Mouse (Mus musculus): ENCODE data around the gene Bmt2. TPM values are rescaled to one million over a fixed set of nuclear protein-coding genes. Genes with fewer than 3 reads are reported as not detected.

The Bmt2 gene
- polyA plus RNA-seq, 1 experiment from 2014 or later = 26.5 TPM

GRCm38 (mm10) chr6:13636582-13636989 lies 41.2 kb downstream of the Bmt2 start:
- Histone ChIP-seq H3K36me3 (ENCODE audit: control insufficient read depth, insufficient read depth, low read length) (no peaks in the 10 kb centered on the region), H3K4me2 (no peak overlapping the region), H3K27ac (ENCODE audit: low read depth, low read length) (no peak overlapping the region), H3K4me3 (ENCODE audit: low read depth, low read length) (no peak overlapping the region), H3K27me3 (ENCODE audit: control insufficient read depth, insufficient read depth, low read length) (no peaks in the 10 kb centered on the region), H3K9me3 (ENCODE audit: control insufficient read depth, low read length) (no peaks in the 10 kb centered on the region), H3K4me1 (ENCODE audit: control insufficient read depth, insufficient read depth, low read length) (no peaks in the 10 kb centered on the region), H3K9ac (ENCODE audit: low read length) (no peak overlapping the region)
- DNase-seq (ENCODE audit: low spot score, missing footprints) (peak; percentile 66), ATAC-seq (ENCODE audit: low FRiP score) (no peak)
- WGBS = 80% methylated on average over 3 of the region's 3 CpGs

GRCm38 (mm10) chr6:13632571-13632970 lies 45.2 kb downstream of the Bmt2 start:
- no peak overlapping the region for H3K4me2 ChIP-seq
- H3K9ac ChIP-seq (ENCODE audit: low read length) = no peak overlapping the region
- H3K4me3 ChIP-seq (ENCODE audit: low read depth, low read length) = no peak overlapping the region
- no peaks in the 10 kb centered on the region for H3K9me3 ChIP-seq (ENCODE audit: control insufficient read depth, low read length)
- ATAC-seq (ENCODE audit: low FRiP score) = no peak
- H3K27me3 ChIP-seq (ENCODE audit: control insufficient read depth, insufficient read depth, low read length) = no peaks in the 10 kb centered on the region
- DNase-seq (ENCODE audit: low spot score, missing footprints) = no peak
- H3K4me1 ChIP-seq (ENCODE audit: control insufficient read depth, insufficient read depth, low read length) = no peaks in the 10 kb centered on the region
- WGBS = 91% methylated on average over 1 of the region's 1 CpGs
- H3K27ac ChIP-seq (ENCODE audit: low read depth, low read length) = no peak overlapping the region
- H3K36me3 ChIP-seq (ENCODE audit: control insufficient read depth, insufficient read depth, low read length) = no peaks in the 10 kb centered on the region

- no peaks in the 10 kb centered on the region for H3K36me3 ChIP-seq (ENCODE audit: control insufficient read depth, insufficient read depth, low read length)
- no peaks in the 10 kb centered on the region for H3K27me3 ChIP-seq (ENCODE audit: control insufficient read depth, insufficient read depth, low read length)
- H3K9ac ChIP-seq (ENCODE audit: low read length) = no peak overlapping the region
- H3K4me3 ChIP-seq (ENCODE audit: low read depth, low read length) = no peak overlapping the region
- DNase-seq (ENCODE audit: low spot score, missing footprints) = peak; percentile 53
- no peak for ATAC-seq (ENCODE audit: low FRiP score)
- 83% methylated on average over 2 of the region's 2 CpGs for WGBS
- no peaks in the 10 kb centered on the region for H3K4me1 ChIP-seq (ENCODE audit: control insufficient read depth, insufficient read depth, low read length)
- H3K27ac ChIP-seq (ENCODE audit: low read depth, low read length) = no peak overlapping the region
- H3K4me2 ChIP-seq = no peak overlapping the region
- no peaks in the 10 kb centered on the region for H3K9me3 ChIP-seq (ENCODE audit: control insufficient read depth, low read length)
Observed at GRCm38 (mm10) chr6:13630607-13631006, 47.2 kb downstream of the Bmt2 start.

DNA sequence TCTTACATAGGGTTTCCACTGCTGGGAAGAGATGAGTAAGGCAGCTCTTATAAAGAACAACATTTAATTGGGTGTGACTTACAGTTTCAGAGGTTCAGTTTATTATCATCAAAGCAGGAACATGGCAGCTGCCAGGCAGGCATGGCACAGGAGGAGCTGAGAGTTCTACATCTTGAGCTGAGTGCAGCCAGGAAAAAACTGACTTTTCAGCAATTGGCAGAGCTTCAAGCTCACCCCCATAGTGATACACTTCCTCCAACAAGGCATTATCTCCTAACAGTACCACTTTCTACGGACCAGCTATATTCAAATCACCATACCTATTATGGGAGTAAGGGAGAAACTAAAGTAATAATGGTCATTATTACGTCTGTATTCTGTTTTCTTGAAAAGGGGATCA lies 58.1 kb downstream of the Bmt2 start:
- Histone ChIP-seq H3K4me2 (no peak overlapping the region), H3K9ac (ENCODE audit: low read length) (no peak overlapping the region), H3K4me3 (ENCODE audit: low read depth, low read length) (no peak overlapping the region), H3K36me3 (ENCODE audit: control insufficient read depth, insufficient read depth, low read length) (no peaks in the 10 kb centered on the region), H3K27me3 (ENCODE audit: control insufficient read depth, insufficient read depth, low read length) (no peaks in the 10 kb centered on the region), H3K27ac (ENCODE audit: low read depth, low read length) (no peak overlapping the region), H3K4me1 (ENCODE audit: control insufficient read depth, insufficient read depth, low read length) (no peaks in the 10 kb centered on the region), H3K9me3 (ENCODE audit: control insufficient read depth, low read length) (no peaks in the 10 kb centered on the region)
- DNase-seq (ENCODE audit: low spot score, missing footprints) = no peak
- no peak for ATAC-seq (ENCODE audit: low FRiP score)
- 88% methylated on average over 2 of the region's 2 CpGs for WGBS

GRCm38 (mm10) chr6:13617110-13617509 lies 60.7 kb downstream of the Bmt2 start:
- no peaks in the 10 kb centered on the region for H3K36me3 ChIP-seq (ENCODE audit: control insufficient read depth, insufficient read depth, low read length)
- no peak for DNase-seq (ENCODE audit: low spot score, missing footprints)
- no peak overlapping the region for H3K4me3 ChIP-seq (ENCODE audit: low read depth, low read length)
- no peak overlapping the region for H3K27ac ChIP-seq (ENCODE audit: low read depth, low read length)
- H3K27me3 ChIP-seq (ENCODE audit: control insufficient read depth, insufficient read depth, low read length) = no peaks in the 10 kb centered on the region
- no peak overlapping the region for H3K9ac ChIP-seq (ENCODE audit: low read length)
- no peak overlapping the region for H3K4me2 ChIP-seq
- no peaks in the 10 kb centered on the region for H3K4me1 ChIP-seq (ENCODE audit: control insufficient read depth, insufficient read depth, low read length)
- no peaks in the 10 kb centered on the region for H3K9me3 ChIP-seq (ENCODE audit: control insufficient read depth, low read length)
- WGBS = 96% methylated on average over 3 of the region's 3 CpGs
- ATAC-seq (ENCODE audit: low FRiP score) = no peak

DNA sequence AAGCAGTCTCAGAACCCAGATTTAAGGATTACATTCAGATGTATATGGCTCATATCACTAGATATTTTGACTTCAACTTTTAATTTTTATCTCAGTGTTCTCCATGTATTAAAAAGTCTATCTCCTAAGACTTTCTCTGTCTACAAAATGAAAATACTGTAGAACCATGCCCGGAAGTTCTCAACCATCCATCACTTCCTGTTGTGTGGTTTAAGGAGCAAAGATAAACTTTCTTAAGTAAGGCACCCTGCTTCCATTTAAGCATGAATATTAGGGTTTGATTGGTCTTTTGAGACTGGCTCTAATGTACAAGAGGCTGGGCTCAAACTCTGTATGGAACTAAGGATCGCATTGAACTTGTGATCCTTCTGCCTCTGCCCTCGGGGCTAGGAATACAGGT lies 63.2 kb downstream of the Bmt2 start:
- Histone ChIP-seq H3K9me3 (ENCODE audit: control insufficient read depth, low read length) (no peaks in the 10 kb centered on the region), H3K27me3 (ENCODE audit: control insufficient read depth, insufficient read depth, low read length) (no peaks in the 10 kb centered on the region), H3K36me3 (ENCODE audit: control insufficient read depth, insufficient read depth, low read length) (no peaks in the 10 kb centered on the region), H3K4me3 (ENCODE audit: low read depth, low read length) (no peak overlapping the region), H3K4me2 (no peak overlapping the region), H3K27ac (ENCODE audit: low read depth, low read length) (no peak overlapping the region), H3K4me1 (ENCODE audit: control insufficient read depth, insufficient read depth, low read length) (no peaks in the 10 kb centered on the region), H3K9ac (ENCODE audit: low read length) (no peak overlapping the region)
- no peak for DNase-seq (ENCODE audit: low spot score, missing footprints)
- WGBS = 89% methylated on average over 3 of the region's 3 CpGs
- no peak for ATAC-seq (ENCODE audit: low FRiP score)

DNA sequence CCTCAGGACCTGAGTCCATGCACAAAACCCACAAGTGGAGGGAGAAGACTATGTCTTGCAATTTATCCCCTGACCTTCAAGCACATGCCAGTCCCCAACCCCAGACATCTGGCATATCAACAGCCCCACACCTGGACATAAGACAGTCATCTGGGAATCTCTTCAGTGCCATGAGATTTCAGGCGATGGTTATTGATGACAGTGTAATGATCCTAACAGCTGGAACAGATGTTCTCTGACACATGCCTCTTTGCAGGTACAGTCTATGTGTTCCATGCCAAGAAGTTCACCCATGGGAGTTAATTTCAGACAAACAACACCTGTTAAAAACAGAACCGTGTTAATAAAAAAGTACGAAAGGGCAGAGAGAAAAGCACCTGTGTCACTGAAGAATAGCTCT lies 64.1 kb downstream of the Bmt2 start:
- H3K4me3 ChIP-seq (ENCODE audit: low read depth, low read length) = no peak overlapping the region
- H3K36me3 ChIP-seq (ENCODE audit: control insufficient read depth, insufficient read depth, low read length) = no peaks in the 10 kb centered on the region

DNA sequence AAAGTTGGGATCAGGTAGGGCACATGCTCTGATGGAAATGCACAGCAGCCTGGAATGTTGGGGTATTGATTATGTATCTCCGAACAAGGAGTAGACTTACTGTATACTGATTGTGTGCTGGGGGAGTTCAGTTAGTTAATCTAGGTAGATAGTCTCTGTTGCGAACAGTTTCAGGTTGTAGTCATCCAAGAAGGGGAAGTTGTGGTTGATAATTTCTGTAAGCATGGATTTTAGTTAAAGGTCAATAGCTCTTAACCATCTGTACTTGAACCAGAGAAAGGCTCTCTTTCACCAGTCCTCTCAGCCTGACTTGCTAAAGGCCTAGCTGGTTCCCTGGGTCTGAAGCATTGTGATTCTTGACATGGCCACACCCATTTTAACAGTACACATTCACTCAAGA lies 66.9 kb downstream of the Bmt2 start:
- Histone ChIP-seq H3K4me2 (no peak overlapping the region), H3K27me3 (ENCODE audit: control insufficient read depth, insufficient read depth, low read length) (no peaks in the 10 kb centered on the region), H3K9ac (ENCODE audit: low read length) (no peak overlapping the region), H3K4me1 (ENCODE audit: control insufficient read depth, insufficient read depth, low read length) (peaks cover 14% of the 10 kb centered on the region), H3K27ac (ENCODE audit: low read depth, low read length) (no peak overlapping the region), H3K4me3 (ENCODE audit: low read depth, low read length) (no peak overlapping the region), H3K9me3 (ENCODE audit: control insufficient read depth, low read length) (no peaks in the 10 kb centered on the region), H3K36me3 (ENCODE audit: control insufficient read depth, insufficient read depth, low read length) (no peaks in the 10 kb centered on the region)
- 92% methylated on average over 2 of the region's 2 CpGs for WGBS
- ATAC-seq (ENCODE audit: low FRiP score) = no peak
- DNase-seq (ENCODE audit: low spot score, missing footprints) = no peak

More for the DNA sequence above, 64.1 kb downstream of the Bmt2 start:
- H3K4me2 ChIP-seq = no peak overlapping the region
- 89% methylated on average over 3 of the region's 3 CpGs for WGBS
- DNase-seq (ENCODE audit: low spot score, missing footprints) (no peak), ATAC-seq (ENCODE audit: low FRiP score) (no peak)
- no peak overlapping the region for H3K27ac ChIP-seq (ENCODE audit: low read depth, low read length)
- no peaks in the 10 kb centered on the region for H3K9me3 ChIP-seq (ENCODE audit: control insufficient read depth, low read length)
- no peaks in the 10 kb centered on the region for H3K27me3 ChIP-seq (ENCODE audit: control insufficient read depth, insufficient read depth, low read length)
- H3K4me1 ChIP-seq (ENCODE audit: control insufficient read depth, insufficient read depth, low read length) = no peaks in the 10 kb centered on the region; the same call in 1 of the 2 replicates
- no peak overlapping the region for H3K9ac ChIP-seq (ENCODE audit: low read length)

DNA sequence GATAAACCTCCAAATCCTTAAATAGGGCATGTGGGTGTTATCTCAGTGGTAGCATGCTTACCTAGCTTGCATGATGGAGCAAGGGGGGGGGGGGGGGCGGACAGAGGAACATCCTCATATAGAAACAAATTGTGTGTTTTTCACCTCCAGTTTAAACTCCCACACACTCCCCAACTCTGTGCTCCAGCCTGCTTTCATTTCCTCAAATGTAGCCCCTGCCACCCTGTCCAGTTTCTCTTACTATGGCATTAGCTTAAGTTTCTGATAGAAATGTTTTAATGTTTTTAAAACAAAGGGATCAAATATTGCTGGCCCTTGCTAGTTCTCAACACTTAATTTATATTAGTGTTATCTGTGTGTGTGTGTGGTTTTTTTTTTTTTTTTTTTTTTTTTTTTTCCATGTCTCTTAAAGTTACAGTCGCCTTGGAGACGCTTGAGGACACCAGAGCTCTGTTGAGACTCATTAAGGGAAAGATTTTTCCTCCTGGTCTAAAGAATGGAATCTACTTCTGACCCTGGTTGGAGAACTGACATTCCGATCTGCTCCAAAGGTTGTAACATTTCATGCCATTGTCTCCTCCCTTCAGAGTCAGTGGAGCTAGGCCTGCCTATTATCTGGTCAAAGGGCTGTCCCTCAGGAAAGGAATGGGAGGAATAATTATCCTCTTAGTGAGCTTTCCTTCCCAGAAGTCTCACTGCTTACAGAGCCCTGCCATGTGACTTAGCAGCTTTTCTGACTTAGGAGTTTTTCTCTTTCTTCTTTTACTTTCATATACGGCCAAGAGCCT lies 68.2 kb downstream of the Bmt2 start:
- no peaks in the 10 kb centered on the region for H3K9me3 ChIP-seq (ENCODE audit: control insufficient read depth, low read length)
- H3K27me3 ChIP-seq (ENCODE audit: control insufficient read depth, insufficient read depth, low read length) = no peaks in the 10 kb centered on the region
- no peaks in the 10 kb centered on the region for H3K36me3 ChIP-seq (ENCODE audit: control insufficient read depth, insufficient read depth, low read length)
- ATAC-seq (ENCODE audit: low FRiP score) (no peak), DNase-seq (ENCODE audit: low spot score, missing footprints) (no peak)
- H3K4me2 ChIP-seq = no peak overlapping the region
- no peak overlapping the region for H3K27ac ChIP-seq (ENCODE audit: low read depth, low read length)
- WGBS = 31% methylated on average over 5 of the region's 5 CpGs
- H3K9ac ChIP-seq (ENCODE audit: low read length) = no peak overlapping the region
- no peak overlapping the region for H3K4me3 ChIP-seq (ENCODE audit: low read depth, low read length)
- H3K4me1 ChIP-seq (ENCODE audit: control insufficient read depth, insufficient read depth, low read length) = peaks cover 14% of the 10 kb centered on the region

Data from midbrain, embryonic 11.5 days (tissue).